Mouse (Mus musculus) heart, embryonic 10.5 days (tissue): ENCODE data around the gene Cblb. TPM values are rescaled to one million over a fixed set of nuclear protein-coding genes. Genes with fewer than 3 reads are reported as not detected.

Source experiments
- DNase-seq: peaks from one replicate; pipeline ENCODE4 v3.0.0-alpha.2; 2017; ENCODE audit warnings: low spot score
- H3K27ac ChIP-seq: fragments of 300-500 bp; sonication (generic); 2 replicates; pipeline ENCODE4 v1.5.1; 2016; ENCODE audit warnings: mild to moderate bottlenecking
- H3K27me3 ChIP-seq: fragments of 300-500 bp; sonication (generic); 2 replicates; pipeline ENCODE4 v1.6.1; 2016; ENCODE audit warnings: mild to moderate bottlenecking; ENCODE audit not compliant: poor library complexity, insufficient read depth, severe bottlenecking
- H3K36me3 ChIP-seq: fragments of 300-500 bp; sonication (generic); 2 replicates; pipeline ENCODE4 v1.6.1; 2016; ENCODE audit warnings: mild to moderate bottlenecking, moderate library complexity
- H3K4me1 ChIP-seq: fragments of 300-500 bp; sonication (generic); 2 replicates; pipeline ENCODE4 v1.6.1; 2016; ENCODE audit warnings: mild to moderate bottlenecking
- H3K4me3 ChIP-seq: fragments of 300-500 bp; sonication (generic); 2 replicates; pipeline ENCODE4 v1.5.1; 2016; ENCODE audit warnings: mild to moderate bottlenecking, moderate library complexity
- H3K9me3 ChIP-seq: fragments of 300-500 bp; sonication (generic); 2 replicates; pipeline ENCODE4 v1.6.1; 2016; ENCODE audit warnings: mild to moderate bottlenecking, moderate library complexity
- WGBS: fragments of 180-500 bp; shearing (Covaris S2); methylation state at CpG from one replicate; pipeline ENCODE4 v1.1.7; 2016; 5-methylcytosine and 5-hydroxymethylcytosine counted together
- polyA plus RNA-seq: library from polyadenylated mRNA; unstranded; fragments of >200 nt; fragmentation: Nextera tagmentation; extraction: Ambion mirVana; gene quantifications from 2 replicates; pipeline ENCODE4 v1.2.1, GENCODE M21; 2016

Gene Cblb
- polyA plus RNA-seq, 1 experiment from 2014 or later = 16.1 TPM

GRCm38 (mm10) chr16:52149135-52149769 lies 118.2 kb downstream of the Cblb start:
- WGBS = 90% methylated on average over 6 of the region's 6 CpGs
- no peak overlapping the region for H3K4me3 ChIP-seq
- no peaks in the 10 kb centered on the region for H3K9me3 ChIP-seq
- H3K4me1 ChIP-seq = no peaks in the 10 kb centered on the region
- peaks cover 28% of the 10 kb centered on the region for H3K36me3 ChIP-seq
- H3K27me3 ChIP-seq = no peaks in the 10 kb centered on the region
- H3K27ac ChIP-seq = no peak overlapping the region
- no peak for DNase-seq

- Histone ChIP-seq H3K36me3 (peaks cover 45% of the 10 kb centered on the region), H3K27ac (no peak overlapping the region), H3K9me3 (no peaks in the 10 kb centered on the region), H3K4me1 (no peaks in the 10 kb centered on the region), H3K4me3 (no peak overlapping the region), H3K27me3 (no peaks in the 10 kb centered on the region)
- DNase-seq = no peak
- 90% methylated on average over 5 of the region's 5 CpGs for WGBS
Measured at GRCm38 (mm10) chr16:52155030-52155696, 124.1 kb downstream of the Cblb start.

- Histone ChIP-seq H3K27me3 (no peaks in the 10 kb centered on the region), H3K36me3 (peaks cover 24% of the 10 kb centered on the region), H3K4me1 (no peaks in the 10 kb centered on the region), H3K9me3 (no peaks in the 10 kb centered on the region), H3K27ac (no peak overlapping the region), H3K4me3 (no peak overlapping the region)
- DNase-seq = no peak
- 62% methylated on average over 6 of the region's 6 CpGs for WGBS
Measured at GRCm38 (mm10) chr16:52159958-52160504, 129.0 kb downstream of the Cblb start.

- 87% methylated on average over 9 of the region's 9 CpGs for WGBS
- H3K27me3 ChIP-seq = no peaks in the 10 kb centered on the region
- DNase-seq = no peak
- H3K9me3 ChIP-seq = no peaks in the 10 kb centered on the region
- H3K4me3 ChIP-seq = no peak overlapping the region
- H3K27ac ChIP-seq = no peak overlapping the region
- H3K36me3 ChIP-seq = peaks cover 27% of the 10 kb centered on the region
- H3K4me1 ChIP-seq = no peaks in the 10 kb centered on the region
Measured at GRCm38 (mm10) chr16:52164246-52164645, 133.2 kb downstream of the Cblb start.

GRCm38 (mm10) chr16:52173253-52173652 lies 142.2 kb downstream of the Cblb start:
- DNase-seq = no peak
- no peaks in the 10 kb centered on the region for H3K4me1 ChIP-seq
- H3K4me3 ChIP-seq = no peak overlapping the region
- no peak overlapping the region for H3K27ac ChIP-seq
- peaks cover 20% of the 10 kb centered on the region for H3K36me3 ChIP-seq
- no peaks in the 10 kb centered on the region for H3K27me3 ChIP-seq
- no peaks in the 10 kb centered on the region for H3K9me3 ChIP-seq

GRCm38 (mm10) chr16:52179839-52180238 lies 148.8 kb downstream of the Cblb start:
- 60% methylated on average over 3 of the region's 3 CpGs for WGBS
- H3K36me3 ChIP-seq = peaks cover 7% of the 10 kb centered on the region
- H3K4me1 ChIP-seq = peaks cover 16% of the 10 kb centered on the region
- H3K27ac ChIP-seq = no peak overlapping the region
- H3K27me3 ChIP-seq = no peaks in the 10 kb centered on the region
- H3K9me3 ChIP-seq = no peaks in the 10 kb centered on the region
- no peak for DNase-seq
- H3K4me3 ChIP-seq = no peak overlapping the region

GRCm38 (mm10) chr16:52182057-52182456 lies 151.0 kb downstream of the Cblb start:
- no peak overlapping the region for H3K27ac ChIP-seq
- H3K4me3 ChIP-seq = no peak overlapping the region
- DNase-seq = no peak
- H3K27me3 ChIP-seq = no peaks in the 10 kb centered on the region
- H3K36me3 ChIP-seq = peaks cover 17% of the 10 kb centered on the region
- H3K4me1 ChIP-seq = peaks cover 16% of the 10 kb centered on the region
- WGBS = 86% methylated on average over 7 of the region's 7 CpGs
- no peaks in the 10 kb centered on the region for H3K9me3 ChIP-seq

- peaks cover 31% of the 10 kb centered on the region for H3K36me3 ChIP-seq
- H3K9me3 ChIP-seq = no peaks in the 10 kb centered on the region
- WGBS = 47% methylated on average over 10 of the region's 10 CpGs
- no peaks in the 10 kb centered on the region for H3K27me3 ChIP-seq
- H3K4me3 ChIP-seq = no peak overlapping the region
- H3K27ac ChIP-seq = no peak overlapping the region
- peaks cover 9% of the 10 kb centered on the region; the same call in 1 of the 2 replicates for H3K4me1 ChIP-seq
- DNase-seq = no peak
Measured at GRCm38 (mm10) chr16:52184350-52184749, 153.3 kb downstream of the Cblb start.

- no peak overlapping the region for H3K27ac ChIP-seq
- no peak overlapping the region for H3K4me3 ChIP-seq
- H3K27me3 ChIP-seq = no peaks in the 10 kb centered on the region
- H3K4me1 ChIP-seq = peaks cover 6% of the 10 kb centered on the region; the same call in 1 of the 2 replicates
- DNase-seq = no peak
- H3K36me3 ChIP-seq = peaks cover 52% of the 10 kb centered on the region
- 82% methylated on average over 10 of the region's 10 CpGs for WGBS
- no peaks in the 10 kb centered on the region for H3K9me3 ChIP-seq
Measured at GRCm38 (mm10) chr16:52186731-52187130, 155.7 kb downstream of the Cblb start.

GRCm38 (mm10) chr16:52189103-52189502 lies 158.1 kb downstream of the Cblb start:
- DNase-seq = no peak
- Histone ChIP-seq H3K36me3 (peaks cover 61% of the 10 kb centered on the region), H3K9me3 (no peaks in the 10 kb centered on the region), H3K4me1 (peaks cover 4% of the 10 kb centered on the region; the same call in 1 of the 2 replicates), H3K4me3 (no peak overlapping the region), H3K27ac (no peak overlapping the region), H3K27me3 (no peaks in the 10 kb centered on the region)
- WGBS = 100% methylated on average over 1 of the region's 2 CpGs

- Histone ChIP-seq H3K36me3 (peaks cover 73% of the 10 kb centered on the region), H3K27me3 (no peaks in the 10 kb centered on the region), H3K9me3 (no peaks in the 10 kb centered on the region), H3K27ac (no peak overlapping the region), H3K4me3 (no peak overlapping the region), H3K4me1 (no peaks in the 10 kb centered on the region)
- 85% methylated on average over 5 of the region's 5 CpGs for WGBS
- no peak for DNase-seq
Measured at GRCm38 (mm10) chr16:52190714-52191113, 159.7 kb downstream of the Cblb start.

- Histone ChIP-seq H3K4me1 (no peaks in the 10 kb centered on the region), H3K27ac (no peak overlapping the region), H3K36me3 (peaks cover 58% of the 10 kb centered on the region), H3K4me3 (no peak overlapping the region), H3K9me3 (no peaks in the 10 kb centered on the region), H3K27me3 (no peaks in the 10 kb centered on the region)
- no peak for DNase-seq
- WGBS = 93% methylated on average over 5 of the region's 5 CpGs
Measured at GRCm38 (mm10) chr16:52194040-52194439, 163.0 kb downstream of the Cblb start.

GRCm38 (mm10) chr16:52194866-52195265 lies 163.8 kb downstream of the Cblb start:
- H3K27ac ChIP-seq = no peak overlapping the region
- peaks cover 50% of the 10 kb centered on the region for H3K36me3 ChIP-seq
- 87% methylated on average over 3 of the region's 3 CpGs for WGBS
- DNase-seq = no peak
- H3K4me3 ChIP-seq = no peak overlapping the region
- H3K9me3 ChIP-seq = no peaks in the 10 kb centered on the region
- H3K27me3 ChIP-seq = no peaks in the 10 kb centered on the region
- H3K4me1 ChIP-seq = no peaks in the 10 kb centered on the region
